Mouse (Mus musculus): ENCODE measurements around the gene Chst14.

The Chst14 gene

DNA sequence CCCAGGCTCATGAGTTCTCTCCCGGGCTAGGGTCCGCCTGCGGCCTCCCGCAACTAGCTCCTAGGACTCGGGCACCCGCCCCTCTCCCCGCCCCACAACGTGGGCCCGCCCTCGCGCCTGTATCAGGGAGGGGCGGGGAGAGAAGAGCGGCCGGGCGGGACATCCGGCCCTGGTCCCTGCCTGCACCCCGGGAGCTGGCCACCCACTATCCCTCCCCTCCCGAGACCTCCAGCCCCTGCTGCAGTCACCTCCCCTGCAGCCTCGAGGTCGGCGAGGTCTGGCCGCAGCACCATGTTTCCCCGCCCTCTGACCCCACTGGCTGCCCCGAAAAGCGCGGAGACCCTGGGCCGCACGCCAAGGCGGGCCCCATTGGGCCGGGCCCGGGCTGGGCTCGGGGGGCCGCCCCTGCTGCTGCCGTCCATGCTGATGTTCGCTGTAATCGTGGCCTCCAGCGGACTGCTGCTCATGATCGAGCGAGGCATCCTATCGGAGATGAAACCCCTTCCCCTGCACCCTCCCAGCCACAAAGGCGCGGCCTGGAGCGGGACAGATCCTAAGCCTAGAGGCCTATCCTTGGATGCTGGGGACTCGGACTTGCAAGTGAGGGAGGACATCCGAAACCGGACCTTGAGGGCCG lies at the start of gene Chst14:
Gene Chst14, plus strand, starts transcription at position 136 of the 637 bp plus-strand sequence.
- peak; percentile 73 for DNase-seq

DNA sequence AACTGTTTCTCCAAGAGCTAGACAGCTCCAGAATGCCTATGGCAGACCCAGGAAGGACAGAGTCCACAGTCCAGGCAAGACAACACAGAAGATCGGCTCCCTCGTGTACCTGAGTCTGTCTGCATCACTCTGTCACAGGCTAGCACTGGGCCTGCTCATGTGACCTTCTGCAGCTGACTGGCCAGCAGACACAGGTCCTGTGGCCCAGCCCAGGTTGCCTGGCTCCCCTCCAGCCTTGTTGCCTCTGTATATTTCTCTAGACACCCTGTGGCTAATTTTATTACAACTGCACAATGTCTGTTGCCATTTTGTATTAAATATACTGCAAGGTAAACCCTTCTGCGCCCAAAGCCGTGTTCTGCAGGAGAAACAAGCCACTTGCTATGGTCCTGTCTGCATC lies 45.3 kb upstream of the Chst14 start:
- DNase-seq, result no peak

DNA sequence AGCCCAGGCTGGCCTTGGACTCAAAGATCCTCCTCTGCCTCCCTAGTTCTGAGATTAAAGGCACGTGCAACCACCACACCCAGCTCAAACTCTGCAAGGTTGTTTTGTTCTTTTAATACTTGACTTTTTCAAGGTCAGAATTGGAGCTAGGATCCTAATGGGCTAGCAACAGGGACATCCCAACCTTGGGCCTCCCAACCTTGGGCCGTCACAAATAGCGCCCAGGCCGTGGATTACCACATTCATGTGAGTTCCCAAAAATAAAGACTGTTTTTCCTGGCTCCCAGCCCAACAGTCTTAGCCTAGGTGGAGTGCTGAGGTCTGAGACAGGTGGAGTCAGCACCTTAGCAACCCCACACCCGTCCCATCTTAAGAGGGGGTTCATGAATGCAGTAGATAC lies 44.3 kb upstream of the Chst14 start:
- DNase-seq, result no peak

DNA sequence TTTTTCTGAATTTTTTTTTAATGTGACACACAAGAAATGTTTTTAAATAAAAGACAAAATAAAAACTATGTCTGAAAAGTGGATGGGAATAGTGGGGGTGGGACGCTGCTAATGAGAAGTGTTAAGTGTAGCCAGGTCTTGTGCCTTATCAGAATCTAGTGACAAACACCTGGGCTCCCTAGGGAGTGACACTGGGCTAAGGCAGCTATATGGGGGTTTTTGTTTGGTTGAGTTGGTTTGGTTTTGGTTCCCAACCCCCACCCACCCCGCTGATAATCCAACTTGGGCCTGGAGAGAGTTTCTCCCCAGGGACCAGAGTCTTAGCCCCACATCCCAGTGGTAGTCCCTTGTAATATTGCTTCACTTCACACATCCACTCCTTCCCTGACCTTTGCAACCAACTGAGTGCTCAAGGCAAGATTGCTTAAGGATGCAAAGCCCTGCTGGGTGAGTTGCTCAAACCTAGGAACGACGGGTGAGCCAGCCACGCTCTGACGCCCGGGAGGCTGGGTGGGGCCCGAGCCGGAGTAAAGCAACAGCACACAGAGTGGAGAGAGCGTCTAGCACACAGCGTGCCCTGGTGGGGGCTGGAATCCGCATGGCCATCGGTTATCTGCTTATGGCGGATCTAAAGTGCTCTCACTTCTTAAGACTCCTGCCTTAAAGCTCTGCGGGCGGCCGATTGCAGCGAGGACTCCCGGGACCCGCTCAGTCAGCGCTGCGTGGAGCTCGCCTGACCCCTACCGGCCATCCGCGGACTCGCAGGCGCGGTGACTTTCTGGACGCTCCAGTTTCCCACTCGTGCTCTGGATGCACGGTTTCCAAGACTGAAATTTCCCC lies 43.2 kb upstream of the Chst14 start:
- peak; percentile 91 to 92 for DNase-seq

DNA sequence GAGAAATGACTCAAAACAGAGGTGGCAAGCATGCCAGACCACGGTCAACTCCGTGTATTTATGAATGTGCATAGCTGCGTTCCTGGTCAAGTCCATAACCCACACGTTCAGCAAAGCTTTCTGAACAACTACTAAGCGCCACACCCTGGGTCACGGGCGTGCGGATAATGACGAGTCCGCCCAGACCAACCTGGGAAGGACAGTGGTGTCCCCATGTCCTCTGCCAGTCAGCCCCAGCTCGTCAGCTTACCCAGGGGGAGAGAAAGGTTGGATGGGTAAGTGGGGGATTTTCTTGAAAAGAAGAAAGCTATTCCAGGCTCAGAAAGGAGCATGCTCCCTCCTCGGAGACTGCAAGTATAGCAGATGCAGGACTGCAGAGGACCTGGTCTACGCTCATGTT lies 38.9 kb upstream of the Chst14 start:
- DNase-seq, result no peak

- DNase-seq, result peak in 1 of 2 experiments; percentile 28
Measured at GRCm38 (mm10) chr2:118887845-118888548, 38.3 kb upstream of the Chst14 start.

DNA sequence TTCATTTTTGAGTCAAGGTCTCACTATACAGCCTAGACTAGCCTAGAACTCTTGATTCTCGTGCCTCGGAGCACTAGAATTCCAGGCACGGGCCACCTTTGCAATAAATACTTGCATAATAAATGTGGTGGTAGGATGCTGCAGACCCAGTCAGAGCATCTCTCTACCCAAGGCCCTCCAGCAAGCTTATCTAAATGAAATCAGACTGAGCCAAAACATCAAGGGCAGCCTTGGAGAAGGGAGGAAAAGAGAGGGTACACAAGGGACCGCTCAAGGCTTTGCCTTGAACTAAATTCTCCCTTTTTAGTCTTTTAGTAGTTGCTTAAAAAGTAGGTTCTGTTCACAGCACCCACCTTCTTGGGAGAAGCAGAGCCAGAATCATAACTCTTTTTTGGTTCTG lies 35.1 kb upstream of the Chst14 start:
- DNase-seq, result no peak

- DNase-seq, result peak; percentile 52 to 53
Measured at GRCm38 (mm10) chr2:118895990-118896913, 30.0 kb upstream of the Chst14 start.

DNA sequence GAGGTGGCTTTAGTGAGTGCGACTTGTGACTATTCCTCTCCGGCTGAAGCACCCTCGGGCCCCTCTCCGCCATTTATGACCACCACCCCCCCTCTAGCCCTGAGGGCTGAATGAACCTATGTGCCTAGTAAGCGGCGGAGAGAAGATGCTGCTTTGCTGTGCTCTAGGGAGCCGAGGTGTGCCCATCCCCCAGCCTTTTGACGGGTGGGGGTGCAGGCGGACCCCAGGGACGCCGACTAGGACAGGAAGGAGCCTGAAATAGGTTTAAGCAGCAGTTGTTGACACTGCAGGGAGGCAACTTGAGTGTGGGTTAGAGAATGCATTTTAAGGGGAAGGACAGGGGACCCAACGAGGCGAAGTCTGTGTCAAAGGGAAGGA lies 29.4 kb upstream of the Chst14 start:
- DNase-seq, result peak; percentile 66 to 70

- DNase-seq, result peak in 1 of 2 experiments; percentile 19
Measured at GRCm38 (mm10) chr2:118897392-118897791, 28.9 kb upstream of the Chst14 start.

GRCm38 (mm10) chr2:118897808-118898207 lies 28.5 kb upstream of the Chst14 start:
- peak; percentile 25 for DNase-seq

DNA sequence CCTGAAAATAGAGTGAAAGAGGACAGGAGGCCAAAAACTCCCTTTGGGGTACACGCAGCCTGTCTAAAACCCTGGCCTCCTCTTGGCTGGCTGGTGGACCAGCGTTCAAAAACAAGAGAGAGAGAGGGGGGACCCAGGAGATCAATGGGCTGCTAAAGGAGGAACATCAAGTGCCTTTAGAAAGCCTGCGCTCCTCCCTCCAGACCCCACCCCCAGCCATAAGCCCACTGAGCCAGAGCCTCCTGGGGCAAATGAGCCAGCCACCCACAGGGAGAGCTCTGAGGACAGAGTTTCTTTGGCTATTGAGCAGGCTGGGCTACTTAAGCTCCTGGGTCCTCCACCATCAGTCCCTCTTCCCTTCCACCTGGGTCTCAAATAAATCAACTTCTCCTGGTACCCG lies 27.5 kb upstream of the Chst14 start:
- no peak for DNase-seq

DNA sequence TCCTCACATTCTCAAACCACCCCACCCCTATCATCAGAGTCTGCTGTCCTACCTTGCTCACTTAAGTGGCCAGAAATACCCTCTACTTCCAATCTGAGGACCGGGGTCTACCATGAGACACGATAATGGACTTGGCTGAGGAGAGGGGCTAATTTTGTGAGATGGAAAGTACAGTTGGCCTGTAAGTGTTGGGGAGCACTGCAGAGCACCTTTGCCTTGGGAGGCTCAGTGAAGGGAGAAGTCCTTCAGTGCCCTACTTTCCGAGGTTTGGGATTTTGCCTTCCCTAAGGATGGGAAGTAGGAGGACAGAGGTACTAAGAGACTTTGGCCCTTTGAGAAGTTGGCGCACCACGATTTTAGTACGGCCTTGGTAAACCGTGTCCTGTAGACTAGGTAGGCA lies 27.0 kb upstream of the Chst14 start:
- DNase-seq, result no peak

- peak; percentile 22 to 24 for DNase-seq
Measured at GRCm38 (mm10) chr2:118899981-118900825, 26.1 kb upstream of the Chst14 start, which contains the start of gene Bahd1. Gene Bahd1 (plus strand): TSS chr2:118900377.

GRCm38 (mm10) chr2:118900826-118901140 lies 25.5 kb upstream of the Chst14 start:
- DNase-seq, result no peak

DNA sequence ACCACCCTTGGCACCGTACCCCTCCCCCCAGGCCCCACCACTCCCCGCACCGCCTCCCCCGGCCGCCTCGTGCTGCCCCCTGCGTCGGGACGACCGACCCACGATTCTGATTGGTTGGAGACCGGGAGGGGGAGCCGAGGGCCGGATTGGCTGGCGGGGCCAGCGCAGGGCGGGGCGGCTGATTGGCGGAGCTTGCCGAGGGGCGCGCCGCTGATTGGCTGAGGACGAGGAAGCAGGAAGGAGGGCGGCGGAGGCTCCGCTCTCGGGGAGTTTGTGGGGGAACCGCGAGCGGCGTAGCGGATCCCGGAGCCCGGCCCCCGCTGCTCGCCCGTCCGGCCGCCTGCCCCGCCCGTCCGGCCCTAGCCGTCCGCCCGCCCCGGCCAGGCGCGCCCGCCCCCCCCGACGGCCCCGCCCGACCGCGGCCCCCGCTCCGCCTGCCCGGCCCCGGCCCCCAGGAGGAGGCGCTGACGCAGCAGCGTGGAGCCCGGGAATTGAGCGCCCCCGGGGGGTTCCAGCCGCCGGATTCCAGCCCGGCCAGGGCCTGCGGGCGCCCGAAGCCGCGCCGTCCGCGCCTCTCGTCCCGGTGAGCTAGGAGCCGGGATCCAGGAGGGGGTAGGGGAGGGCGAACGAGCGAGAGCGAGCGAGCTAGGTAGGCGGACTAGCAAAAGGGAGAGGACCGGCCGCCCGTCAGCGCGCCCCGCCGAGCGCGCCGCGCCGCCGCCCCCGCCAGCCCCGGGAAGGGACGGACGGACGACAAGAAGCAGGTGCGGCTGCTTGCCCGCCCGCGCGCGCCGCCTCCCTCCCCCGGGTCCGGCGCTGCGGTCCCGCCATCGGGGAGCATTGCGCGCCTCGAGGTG lies 24.9 kb upstream of the Chst14 start:
- DNase-seq, result peak; percentile 92 to 93

- DNase-seq, result peak; percentile 42 to 45
Measured at GRCm38 (mm10) chr2:118902051-118903025, 24.0 kb upstream of the Chst14 start.

- DNase-seq, result no peak
Measured at GRCm38 (mm10) chr2:118903333-118903741, 23.0 kb upstream of the Chst14 start.

- DNase-seq, result peak; percentile 57 to 65
Measured at GRCm38 (mm10) chr2:118905433-118906117, 20.7 kb upstream of the Chst14 start.

Data from B cell, adult 2 months (primary cell).